Mouse (Mus musculus) cortical plate, adult 2 months (tissue): ENCODE data around the gene Agap2.
A peak's percentile ranks its signal among the peaks of the same experiment; 100 is the strongest.

Experiments used
- CTCF ChIP-seq: fragments of 200-500 bp; IDR thresholded peaks from 2 replicates; pipeline ENCODE4 v1.5.1; 2011; ENCODE audit warnings: mild to moderate bottlenecking, control low read depth, low read length; ENCODE audit not compliant: insufficient read depth; ENCODE audit errors: extremely low read depth
- POLR2A ChIP-seq: fragments of 200-500 bp; IDR thresholded peaks from 2 replicates; pipeline ENCODE4 v1.6.1; 2011; ENCODE audit warnings: mild to moderate bottlenecking, low read length, control low read depth; ENCODE audit not compliant: insufficient read depth; ENCODE audit errors: extremely low read depth

- TF ChIP-seq CTCF (peak; percentile 49), POLR2A (no peak)
These were observed 50.3 kb downstream of the Agap2 start for GRCm38 (mm10) chr10:127125210-127126001.
